In the genomic region with DNA sequence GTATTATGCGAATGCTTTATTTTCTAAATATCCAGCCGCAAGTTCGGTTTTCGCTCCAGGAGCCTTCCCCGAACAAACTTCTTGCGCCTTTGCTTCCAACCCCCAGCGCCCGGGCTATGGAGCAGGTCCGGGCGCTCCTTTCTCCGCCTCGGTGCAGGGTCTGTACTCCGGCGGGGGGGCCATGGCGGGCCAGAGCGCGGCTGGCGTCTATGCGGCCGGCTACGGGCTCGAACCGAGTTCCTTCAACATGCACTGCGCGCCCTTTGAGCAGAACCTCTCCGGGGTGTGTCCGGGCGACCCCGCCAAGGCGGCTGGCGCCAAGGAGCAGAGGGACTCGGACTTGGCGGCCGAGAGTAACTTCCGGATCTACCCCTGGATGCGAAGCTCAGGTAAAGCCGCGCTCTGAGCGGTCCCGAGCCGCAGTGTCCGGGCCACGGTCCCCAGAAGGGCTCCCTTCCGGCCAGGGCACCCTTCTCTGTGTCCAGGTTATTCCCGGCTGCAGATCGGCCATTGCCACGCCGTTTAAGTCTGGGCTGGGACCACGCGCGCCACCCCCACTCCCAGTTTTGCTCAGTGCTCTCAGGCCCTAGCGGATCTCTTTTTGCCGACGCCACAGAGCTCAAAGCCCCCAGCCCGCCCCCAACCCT, we compare ENCODE assay signal across 8 mouse cellular contexts. TPM values are rescaled to one million over a fixed set of nuclear protein-coding genes. Genes with fewer than 3 reads are reported as not detected.
DNase-seq lines count a peak whose midpoint lies in the region; ATAC-seq and TF ChIP-seq lines count a peak whose summit lies in the region.

No protein-coding gene starts in this region.

- no peaks in the 10 kb centered on the region for H3K9me3 ChIP-seq in lung, embryonic 15.5 days
- H3K9me3 ChIP-seq in embryonic facial prominence, embryonic 12.5 days = no peaks in the 10 kb centered on the region

- no peak for TF ChIP-seq CTCF in kidney, adult 2 months (conservative IDR thresholded peaks at IDR 0.05; ENCODE audit: insufficient read depth, insufficient read length, low read depth, low read length)

- peak; percentile 25 for TF ChIP-seq POLR2A in kidney, adult 2 months (IDR thresholded peaks at IDR 0.05; ENCODE audit: low read depth, low read length)

- H3K4me2 ChIP-seq in lung, embryonic 15.5 days = peak overlapping the region; percentile 67
- peak overlapping the region; percentile 21; the same call in 1 of the 2 replicates for H3K4me2 ChIP-seq in embryonic facial prominence, embryonic 12.5 days (replicated peaks)

- peak overlapping the region; percentile 1; the same call in 1 of the 2 replicates for H3K27ac ChIP-seq in lung, embryonic 15.5 days
- H3K27ac ChIP-seq in embryonic facial prominence, embryonic 12.5 days = no peak overlapping the region
- H3K27ac ChIP-seq in kidney, adult 2 months (ENCODE audit: insufficient read depth, low read depth, low read length) = peak overlapping the region; percentile 91

- DNase-seq in lung, adult 18-20 months = no peak
- DNase-seq in kidney, adult 2 months = peak; percentile 85
- DNase-seq in neural tube, embryonic 10.5 days (ENCODE audit: extremely low spot score, low spot score) = peak; percentile 71
- DNase-seq in Muller cell, postnatal 12 days (ENCODE audit: inconsistent ontology term) = no peak
- no peak for DNase-seq in right cerebral cortex, postnatal 25 days
- no peak for DNase-seq in MN1 (ENCODE audit: low spot score)

- peaks cover 22% of the 10 kb centered on the region for H3K4me1 ChIP-seq in lung, embryonic 15.5 days
- H3K4me1 ChIP-seq in embryonic facial prominence, embryonic 12.5 days = 0 out of 2 replicates have a peak, but pooled peaks cover 3% of the 10 kb centered on the region
- H3K4me1 ChIP-seq in kidney, adult 2 months (ENCODE audit: control insufficient read depth, insufficient read depth, low read length) = peaks cover 14% of the 10 kb centered on the region; the same call in 1 of the 2 replicates

- 0 out of 2 replicates have a peak, but pooled peaks have one; percentile 2 for ATAC-seq in lung, embryonic 15.5 days (ENCODE audit: borderline replicate concordance, extremely low read depth, low FRiP score, low TSS enrichment)
- no peak for ATAC-seq in embryonic facial prominence, embryonic 12.5 days (ENCODE audit: insufficient number of reproducible peaks, insufficient read depth, low FRiP score, low TSS enrichment)

- H3K27me3 ChIP-seq in lung, embryonic 15.5 days = peaks cover 93% of the 10 kb centered on the region
- H3K27me3 ChIP-seq in embryonic facial prominence, embryonic 12.5 days = peaks cover 97% of the 10 kb centered on the region
- H3K27me3 ChIP-seq in kidney, adult 2 months (replicated peaks; ENCODE audit: control insufficient read depth, insufficient read depth, low read length) = no peaks in the 10 kb centered on the region

- peak overlapping the region; percentile 41 for H3K4me3 ChIP-seq in lung, embryonic 15.5 days
- H3K4me3 ChIP-seq in embryonic facial prominence, embryonic 12.5 days = 0 out of 2 replicates have a peak overlapping the region, but pooled peaks have one; percentile 7
- H3K4me3 ChIP-seq in kidney, adult 2 months (ENCODE audit: insufficient read depth, low read depth, low read length) = peak overlapping the region; percentile 76

- H3K9ac ChIP-seq in lung, embryonic 15.5 days = peak overlapping the region; percentile 33
- no peak overlapping the region for H3K9ac ChIP-seq in embryonic facial prominence, embryonic 12.5 days

- no peaks in the 10 kb centered on the region for H3K36me3 ChIP-seq in lung, embryonic 15.5 days
- no peaks in the 10 kb centered on the region for H3K36me3 ChIP-seq in embryonic facial prominence, embryonic 12.5 days
- H3K36me3 ChIP-seq in kidney, adult 2 months (ENCODE audit: control insufficient read depth, insufficient read depth, low read length) = no peaks in the 10 kb centered on the region

- under 1% methylated on average over 55 of the region's 55 CpGs for WGBS in lung, embryonic 15.5 days
- WGBS in embryonic facial prominence, embryonic 12.5 days = under 1% methylated on average over 55 of the region's 55 CpGs
- under 1% methylated on average over 55 of the region's 55 CpGs for WGBS in kidney, adult 2 months

RNA-seq across cellular contexts. Expression of gene Hoxb7, which starts 0.4 kb away (rescaled TPM):
- 2.5 and 3.0 TPM in 2 replicates for polyA plus RNA-seq in lung, embryonic 15.5 days (2015; fragmentation: Nextera tagmentation; extraction: Ambion mirVana)
- polyA plus RNA-seq in embryonic facial prominence, embryonic 12.5 days (2016; fragmentation: Nextera tagmentation; extraction: Ambion mirVana) = not detected in 2 replicates
- 15.5 and 16.5 TPM in 2 replicates for polyA plus RNA-seq in kidney, adult 2 months (2012; rRNA removed)

RNA-seq across cellular contexts. Expression of gene Hoxb8, which starts 5.2 kb away (rescaled TPM):
- polyA plus RNA-seq in lung, embryonic 15.5 days (2015; fragmentation: Nextera tagmentation; extraction: Ambion mirVana) = 0.91 and 1.0 TPM in 2 replicates
- not detected in 2 replicates for polyA plus RNA-seq in embryonic facial prominence, embryonic 12.5 days (2016; fragmentation: Nextera tagmentation; extraction: Ambion mirVana)
- polyA plus RNA-seq in kidney, adult 2 months (2012; rRNA removed) = 51.7 and 69.9 TPM in 2 replicates

RNA-seq across cellular contexts. Expression of gene Hoxb6, which starts 5.4 kb away (rescaled TPM):
- 15.2 and 16.9 TPM in 2 replicates for polyA plus RNA-seq in lung, embryonic 15.5 days (2015; fragmentation: Nextera tagmentation; extraction: Ambion mirVana)
- not detected in 2 replicates for polyA plus RNA-seq in embryonic facial prominence, embryonic 12.5 days (2016; fragmentation: Nextera tagmentation; extraction: Ambion mirVana)
- polyA plus RNA-seq in kidney, adult 2 months (2012; rRNA removed) = 62.7 and 67.9 TPM in 2 replicates

RNA-seq across cellular contexts. Expression of gene Hoxb9, which starts 15.6 kb away (rescaled TPM):
- polyA plus RNA-seq in lung, embryonic 15.5 days (2015; fragmentation: Nextera tagmentation; extraction: Ambion mirVana) = 0.25 and 0.27 TPM in 2 replicates
- polyA plus RNA-seq in embryonic facial prominence, embryonic 12.5 days (2016; fragmentation: Nextera tagmentation; extraction: Ambion mirVana) = 0.09 TPM in 2 replicates
- polyA plus RNA-seq in kidney, adult 2 months (2012; rRNA removed) = 27.8 and 29.6 TPM in 2 replicates

RNA-seq across cellular contexts. Expression of gene Hoxb5, which starts 16.3 kb away (rescaled TPM):
- 46.1 and 54.1 TPM in 2 replicates for polyA plus RNA-seq in lung, embryonic 15.5 days (2015; fragmentation: Nextera tagmentation; extraction: Ambion mirVana)
- 0.38 TPM in 1 of 2 replicates, not detected in the other for polyA plus RNA-seq in embryonic facial prominence, embryonic 12.5 days (2016; fragmentation: Nextera tagmentation; extraction: Ambion mirVana)
- polyA plus RNA-seq in kidney, adult 2 months (2012; rRNA removed) = 7.7 and 8.4 TPM in 2 replicates

Comparison
In these comparisons a context has a peak if more than half of its experiments do, and no peak if none do; other contexts are left out.
1. H3K4me3 ChIP-seq: peak in every context shown above with its lines; median percentile 76 in kidney, adult 2 months; 41 in lung, embryonic 15.5 days; 7 in embryonic facial prominence, embryonic 12.5 days.
2. DNase-seq: peak in kidney, adult 2 months (single experiment) and neural tube, embryonic 10.5 days (single experiment); none in lung, adult 18-20 months (0 of 2), Muller cell, postnatal 12 days (single experiment), right cerebral cortex, postnatal 25 days (single experiment) and MN1 (single experiment).
3. RNA of gene Hoxb8, which starts 5.2 kb away (polyA plus RNA-seq): 51.7 to 69.9 TPM in kidney, adult 2 months; 0.91 to 1.0 TPM in lung, embryonic 15.5 days and not detected in embryonic facial prominence, embryonic 12.5 days; every median in the first group is over 10 times any median in the second.
4. RNA of gene Hoxb6, which starts 5.4 kb away (polyA plus RNA-seq): 62.7 to 67.9 TPM in kidney, adult 2 months and 15.2 to 16.9 TPM in lung, embryonic 15.5 days; not detected in embryonic facial prominence, embryonic 12.5 days; every median in the first group is over 10 times any median in the second.